Mouse (Mus musculus) mesoderm, embryonic 11.5 days (tissue): Measurements from ENCODE around the gene Fosl2.
A peak's percentile ranks its signal among the peaks of the same experiment; 100 is the strongest.
"Not testable (repeated sequence)": the region's sequence is repeated elsewhere in the genome, so short reads cannot be mapped to it uniquely, and the experiment has no call there.

Source experiments
- DNase-seq: peaks from one replicate; pipeline ENCODE4 v3.0.0-alpha.2; 2012; ENCODE audit warnings: low read depth, low spot score

The Fosl2 gene

GRCm38 (mm10) chr5:32178720-32179119 is 43.1 kb downstream of the Fosl2 start:
- not testable (repeated sequence) for DNase-seq

DNA sequence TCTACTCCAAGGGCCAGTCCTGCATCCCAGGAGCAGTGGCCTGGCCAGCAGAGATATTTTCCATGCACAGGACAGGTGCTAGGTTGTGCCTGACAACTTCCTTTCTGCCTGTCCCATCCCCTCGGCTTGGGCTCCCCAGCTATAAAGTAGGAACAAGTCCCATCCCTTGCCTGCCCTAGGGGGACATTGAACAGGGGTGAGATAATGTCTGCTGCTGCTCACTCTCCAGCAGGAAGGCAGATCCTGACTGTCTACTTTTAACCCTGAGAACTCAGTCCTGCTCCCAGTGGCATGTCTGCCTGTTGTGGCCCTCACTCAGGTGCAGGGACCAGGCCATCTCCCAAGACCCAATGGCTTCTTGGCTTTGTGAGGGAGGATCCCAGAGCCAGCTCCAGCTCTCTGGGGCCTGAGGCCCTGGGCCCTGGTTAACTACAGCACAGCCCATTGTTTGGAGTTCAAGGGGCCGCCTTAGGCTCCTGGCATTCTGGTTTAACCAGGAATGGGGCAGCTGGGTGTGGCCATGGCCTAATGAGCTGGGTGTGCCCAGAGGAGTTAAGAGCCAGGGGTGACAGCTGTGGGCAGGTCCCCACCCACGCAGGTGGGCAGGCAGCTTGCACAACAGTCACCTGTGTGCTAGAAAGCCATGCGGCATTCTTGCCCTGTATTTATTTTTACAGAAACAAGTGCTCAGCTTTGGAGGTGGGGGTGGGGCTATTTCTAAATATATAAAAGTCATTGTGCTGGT is 47.5 kb downstream of the Fosl2 start:
- no peak for DNase-seq

DNA sequence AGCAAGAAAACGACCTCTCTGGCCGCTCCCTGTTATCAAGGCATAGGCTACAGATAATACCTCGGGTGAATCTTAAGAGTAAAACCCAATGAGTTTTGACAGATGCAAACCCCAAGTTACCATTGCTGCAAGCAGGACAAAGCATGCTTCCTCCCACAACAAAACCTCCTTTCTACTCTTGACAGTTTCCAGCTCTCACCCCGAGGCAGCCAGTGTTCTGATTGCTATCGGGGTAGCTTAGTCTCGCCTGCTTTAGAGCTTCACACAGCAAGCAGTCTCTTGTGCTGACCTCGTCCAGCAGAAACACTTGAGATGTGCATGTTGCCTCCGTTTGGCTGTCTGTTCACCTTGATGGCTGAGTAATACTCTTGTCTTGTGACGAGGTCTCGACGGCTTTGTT is 52.1 kb downstream of the Fosl2 start:
- DNase-seq = no peak

- DNase-seq = no peak
Observed at GRCm38 (mm10) chr5:32191259-32191658, 55.7 kb downstream of the Fosl2 start.

GRCm38 (mm10) chr5:32192016-32192845 is 56.6 kb downstream of the Fosl2 start:
- DNase-seq = no peak

DNA sequence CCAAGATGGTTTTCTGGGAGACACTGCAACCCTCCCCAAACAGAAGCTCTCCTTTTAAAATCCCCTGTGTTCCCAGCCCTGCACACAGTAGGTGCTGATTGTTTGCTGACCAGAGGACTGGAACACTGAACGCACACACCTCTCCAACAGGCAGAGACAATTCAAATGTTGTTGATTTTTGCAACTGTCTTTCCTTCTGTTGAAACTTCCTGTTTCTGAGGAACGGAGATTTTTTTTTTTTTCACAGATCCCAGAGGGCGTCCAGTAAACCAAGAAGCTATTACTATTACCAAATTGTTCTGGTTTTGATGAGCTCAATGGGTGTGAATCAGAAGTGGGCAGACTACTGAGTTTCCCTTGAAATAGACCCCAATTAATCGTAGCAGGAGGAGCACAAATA is 58.6 kb downstream of the Fosl2 start:
- no peak for DNase-seq

DNA sequence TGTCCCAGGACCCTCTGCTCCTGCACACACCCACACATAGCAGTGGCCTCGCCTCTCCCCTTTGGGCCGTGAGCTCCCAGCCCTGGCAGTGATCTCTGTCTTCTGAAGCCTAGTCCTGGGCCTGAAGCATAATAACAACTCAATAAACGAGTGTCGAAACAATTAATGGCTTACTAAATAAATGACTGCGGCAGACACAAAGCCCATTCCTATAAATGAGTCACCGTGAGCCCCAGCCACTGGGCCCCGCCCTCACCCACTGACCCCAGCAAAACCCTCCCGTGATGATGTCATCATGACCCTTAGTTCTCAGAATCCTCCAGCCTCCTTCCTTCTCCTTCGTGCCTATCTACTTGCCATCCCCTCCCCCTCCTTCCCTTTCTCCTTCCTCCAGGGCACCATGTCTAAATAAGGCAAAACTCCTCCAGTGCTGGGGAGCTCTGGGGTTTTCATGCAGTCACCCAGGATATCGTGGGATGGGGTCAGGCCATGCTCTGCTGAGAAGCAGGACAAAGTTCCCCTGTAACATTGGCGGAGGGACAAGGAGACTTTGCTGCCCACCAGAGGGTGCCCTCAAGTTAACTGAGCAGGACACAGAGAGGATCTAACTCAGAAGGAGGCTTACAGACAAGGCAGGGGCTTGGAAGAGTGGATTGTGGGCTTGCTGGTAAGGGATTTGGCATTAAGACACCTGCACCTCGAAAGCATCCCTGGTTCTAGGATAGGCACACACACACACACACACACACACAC is 60.4 kb downstream of the Fosl2 start:
- no peak for DNase-seq

- DNase-seq = peak; percentile 88
Observed at GRCm38 (mm10) chr5:32197698-32198097, 62.1 kb downstream of the Fosl2 start.

- no peak for DNase-seq
Observed at GRCm38 (mm10) chr5:32199136-32199535, 63.5 kb downstream of the Fosl2 start.

DNA sequence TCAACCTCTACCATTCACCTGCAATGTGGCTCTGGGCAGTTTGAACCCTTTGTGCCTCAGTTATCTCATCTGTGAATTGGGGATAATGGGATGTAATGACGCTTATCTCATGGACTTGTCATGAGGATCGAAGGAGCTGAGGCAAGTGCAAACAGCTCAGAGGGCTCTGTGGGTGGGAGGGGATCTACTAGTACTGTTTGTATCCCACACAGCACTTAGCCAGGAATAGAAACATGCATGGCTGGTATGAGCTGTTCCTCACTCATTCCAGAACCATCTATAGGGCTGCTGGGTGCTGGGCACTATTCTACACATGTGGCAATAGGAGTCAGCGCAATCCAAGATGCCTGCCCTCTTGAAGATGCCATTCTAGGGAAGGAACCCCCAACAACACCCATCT is 64.0 kb downstream of the Fosl2 start:
- no peak for DNase-seq

DNA sequence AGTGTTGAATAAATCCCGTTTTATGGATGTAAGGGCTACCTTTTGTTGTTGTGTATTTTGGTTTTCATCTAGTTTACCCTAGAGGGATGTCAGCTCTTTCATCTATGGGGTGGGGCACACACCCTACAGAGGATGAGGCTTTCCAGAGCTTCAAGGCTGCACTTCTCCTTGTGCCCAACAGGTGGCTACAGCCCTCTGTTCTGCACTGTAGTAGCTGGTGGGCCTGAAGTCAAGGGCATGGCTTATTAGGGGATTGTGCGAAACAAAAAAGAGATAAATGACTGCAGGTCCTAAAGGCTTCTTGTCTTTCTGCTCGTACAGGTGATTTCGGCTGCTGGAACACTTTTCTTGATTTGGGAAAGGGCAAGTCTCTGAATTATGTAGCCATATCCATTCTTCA is 69.1 kb downstream of the Fosl2 start:
- DNase-seq = peak; percentile 8

- DNase-seq = no peak
Observed at GRCm38 (mm10) chr5:32206726-32207125, 71.1 kb downstream of the Fosl2 start.
